Mouse (Mus musculus) ZHBTc4 (cell line): Measurements from ENCODE around the gene Tmem44.

Experiments
- DNase-seq: peaks from one replicate; pipeline ENCODE4 v3.0.0-alpha.2; 2011; ENCODE audit warnings: low read depth, low spot score

The Tmem44 gene

GRCm38 (mm10) chr16:30550748-30551192, at the start of gene Tmem44:
TSS of gene Tmem44 (minus strand) at chr16:30550842.
- no peak for DNase-seq

- peak; percentile 96 for DNase-seq
These were observed 49.0 kb upstream of the Tmem44 start, which contains the start of gene Fam43a for GRCm38 (mm10) chr16:30599491-30600268. TSS of gene Fam43a (plus strand) at chr16:30599723.

- DNase-seq: peak; percentile 92
These were observed 46.5 kb upstream of the Tmem44 start for GRCm38 (mm10) chr16:30596959-30597681.

GRCm38 (mm10) chr16:30595835-30596557, 45.4 kb upstream of the Tmem44 start:
- no peak for DNase-seq

GRCm38 (mm10) chr16:30595356-30595755, 44.7 kb upstream of the Tmem44 start:
- DNase-seq: no peak

- DNase-seq: peak; percentile 54
These were observed 41.3 kb upstream of the Tmem44 start for GRCm38 (mm10) chr16:30591990-30592389.

- peak; percentile 47 for DNase-seq
These were observed 39.9 kb upstream of the Tmem44 start for GRCm38 (mm10) chr16:30590264-30591209.

GRCm38 (mm10) chr16:30587494-30588327, 37.1 kb upstream of the Tmem44 start, which contains the start of gene Lsg1:
TSS of gene Lsg1 (minus strand) at chr16:30587592.
- peak; percentile 96 for DNase-seq

GRCm38 (mm10) chr16:30586935-30587493, 36.4 kb upstream of the Tmem44 start:
- no peak for DNase-seq

GRCm38 (mm10) chr16:30580765-30581164, 30.1 kb upstream of the Tmem44 start:
- DNase-seq: no peak

GRCm38 (mm10) chr16:30576392-30576791, 25.8 kb upstream of the Tmem44 start:
- no peak for DNase-seq

- DNase-seq: no peak
These were observed 25.2 kb upstream of the Tmem44 start for GRCm38 (mm10) chr16:30575815-30576214.

GRCm38 (mm10) chr16:30572239-30572638, 21.6 kb upstream of the Tmem44 start:
- peak; percentile 69 for DNase-seq

- DNase-seq: no peak
These were observed 20.7 kb upstream of the Tmem44 start for GRCm38 (mm10) chr16:30571378-30571777.

GRCm38 (mm10) chr16:30570173-30570572, 19.5 kb upstream of the Tmem44 start:
- peak; percentile 60 for DNase-seq

GRCm38 (mm10) chr16:30565631-30566030, 15.0 kb upstream of the Tmem44 start:
- DNase-seq: no peak

GRCm38 (mm10) chr16:30560601-30561000, 10.0 kb upstream of the Tmem44 start:
- no peak for DNase-seq

GRCm38 (mm10) chr16:30559312-30559992, 8.8 kb upstream of the Tmem44 start:
- DNase-seq: peak; percentile 67

GRCm38 (mm10) chr16:30554109-30554508, 3.5 kb upstream of the Tmem44 start:
- DNase-seq: no peak
